Mouse (Mus musculus): ENCODE data around the gene Tff3.

Gene Tff3

DNA sequence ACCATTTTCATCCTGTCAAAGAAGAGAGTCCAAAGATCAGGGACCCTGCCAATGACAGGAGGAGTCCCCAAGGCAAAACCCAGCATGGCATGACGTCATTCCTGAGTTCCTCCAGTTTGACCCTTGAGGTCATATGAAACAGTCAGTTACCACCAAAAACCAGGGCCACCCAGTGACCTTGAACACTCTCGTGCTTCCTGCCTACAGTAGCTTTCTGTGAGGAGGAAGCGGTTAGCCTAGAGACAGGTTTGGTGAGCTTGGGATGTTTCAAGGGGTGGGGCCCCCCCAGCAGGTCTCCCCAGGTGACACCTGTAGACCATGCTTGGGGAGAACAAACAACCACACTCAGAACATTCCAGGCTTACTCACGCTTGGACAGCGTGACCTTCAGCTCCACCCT, 51.9 kb downstream of the Tff3 start:
- no peak for DNase-seq (ENCODE audit: low read depth, low spot score)

- DNase-seq (ENCODE audit: low read depth, low spot score), result no peak
Observed at GRCm38 (mm10) chr17:31075471-31075870, 54.0 kb downstream of the Tff3 start.

Measured in skeletal muscle tissue, adult 2 months (tissue).